Mouse (Mus musculus) E14TG2a.4 (cell line): ENCODE measurements around the gene Zhx3.

ENCODE experiments used
- H3K27me3 ChIP-seq: 2 replicates; pipeline ENCODE4 v1.6.1; 2014; ENCODE audit warnings: low read length, control low read depth; ENCODE audit not compliant: insufficient read depth
- H3K36me3 ChIP-seq: 2 replicates; pipeline ENCODE4 v1.6.1; 2014; ENCODE audit warnings: low read length, control low read depth; ENCODE audit not compliant: insufficient read depth
- H3K4me1 ChIP-seq: replicated peaks from 2 replicates; pipeline ENCODE4 v1.6.1; 2014; ENCODE audit warnings: low read depth, low read length, control low read depth
- H3K4me3 ChIP-seq: replicated peaks from 2 replicates; pipeline ENCODE4 v1.5.1; 2014; ENCODE audit warnings: mild to moderate bottlenecking, low read length
- H3K9me3 ChIP-seq: 2 replicates; pipeline ENCODE4 v1.6.1; 2014; ENCODE audit warnings: low read length, control low read depth
- CTCF ChIP-seq: conservative IDR thresholded peaks from 2 replicates; pipeline ENCODE4 v1.5.1; 2014; ENCODE audit warnings: low read length
- NANOG ChIP-seq: IDR thresholded peaks from 2 replicates; pipeline ENCODE4 v1.6.1; 2014; ENCODE audit warnings: borderline replicate concordance, low read length, mixed read lengths
- POU5F1 ChIP-seq: IDR thresholded peaks from 2 replicates; pipeline ENCODE4 v1.6.1; 2014; ENCODE audit warnings: low read length, borderline replicate concordance

The Zhx3 gene

DNA sequence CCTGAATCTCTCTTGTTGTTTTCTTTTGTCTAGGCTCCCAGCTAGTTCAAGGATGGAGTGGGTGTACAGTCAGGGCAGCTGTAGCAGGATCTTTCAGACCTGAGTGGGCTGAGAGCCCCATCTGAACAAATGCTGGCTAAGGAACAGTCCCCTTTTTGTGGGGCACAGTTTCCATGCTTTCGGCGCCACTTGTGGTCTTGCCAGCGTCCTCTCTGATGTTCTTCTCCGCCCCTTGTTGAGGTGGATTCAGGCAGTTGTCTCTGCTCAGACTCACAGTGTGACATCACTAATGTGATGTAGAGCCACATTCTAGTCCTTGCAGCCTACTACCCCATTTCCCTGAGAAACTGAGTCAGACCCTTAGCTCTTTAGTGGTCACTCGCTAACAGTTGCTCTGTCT, 126.2 kb downstream of the Zhx3 start:
- Histone ChIP-seq H3K36me3 (peaks cover 93% of the 10 kb centered on the region), H3K27me3 (no peaks in the 10 kb centered on the region), H3K4me3 (no peak overlapping the region), H3K4me1 (peaks cover 83% of the 10 kb centered on the region), H3K9me3 (no peaks in the 10 kb centered on the region)
- no peak for TF ChIP-seq NANOG

GRCm38 (mm10) chr2:160745497-160745896, 127.3 kb downstream of the Zhx3 start:
- Histone ChIP-seq H3K4me1 (peaks cover 93% of the 10 kb centered on the region), H3K4me3 (no peak overlapping the region)
- TF ChIP-seq NANOG, result no peak
- TF ChIP-seq CTCF, result no peak
- TF ChIP-seq POU5F1, result no peak

GRCm38 (mm10) chr2:160744823-160745210, 128.0 kb downstream of the Zhx3 start:
- TF ChIP-seq POU5F1, result no peak
- no peak for TF ChIP-seq NANOG
- peaks cover 92% of the 10 kb centered on the region for H3K36me3 ChIP-seq
- H3K4me3 ChIP-seq, result no peak overlapping the region
- H3K27me3 ChIP-seq, result no peaks in the 10 kb centered on the region
- H3K9me3 ChIP-seq, result no peaks in the 10 kb centered on the region
- peaks cover 93% of the 10 kb centered on the region for H3K4me1 ChIP-seq

More at GRCm38 (mm10) chr2:160745497-160745896, 127.3 kb downstream of the Zhx3 start:
- H3K36me3 ChIP-seq, result peaks cover 92% of the 10 kb centered on the region
- no peaks in the 10 kb centered on the region for H3K9me3 ChIP-seq
- no peaks in the 10 kb centered on the region for H3K27me3 ChIP-seq

- Histone ChIP-seq H3K9me3 (no peaks in the 10 kb centered on the region), H3K36me3 (peaks cover 92% of the 10 kb centered on the region), H3K27me3 (no peaks in the 10 kb centered on the region), H3K4me3 (no peak overlapping the region), H3K4me1 (peaks cover 93% of the 10 kb centered on the region)
- TF ChIP-seq CTCF, result peak; percentile 73
- TF ChIP-seq POU5F1, result no peak
- TF ChIP-seq NANOG, result no peak
Measured at GRCm38 (mm10) chr2:160744040-160744822, 128.6 kb downstream of the Zhx3 start.

GRCm38 (mm10) chr2:160742161-160742609, 130.6 kb downstream of the Zhx3 start:
- Histone ChIP-seq H3K4me3 (no peak overlapping the region), H3K36me3 (peaks cover 90% of the 10 kb centered on the region), H3K4me1 (peaks cover 93% of the 10 kb centered on the region), H3K9me3 (no peaks in the 10 kb centered on the region), H3K27me3 (no peaks in the 10 kb centered on the region)
- TF ChIP-seq NANOG (no peak), POU5F1 (no peak), CTCF (no peak)

GRCm38 (mm10) chr2:160741580-160741979, 131.2 kb downstream of the Zhx3 start:
- Histone ChIP-seq H3K27me3 (no peaks in the 10 kb centered on the region), H3K4me3 (no peak overlapping the region), H3K9me3 (no peaks in the 10 kb centered on the region), H3K36me3 (peaks cover 90% of the 10 kb centered on the region), H3K4me1 (peaks cover 93% of the 10 kb centered on the region)
- TF ChIP-seq CTCF (no peak), NANOG (no peak), POU5F1 (no peak)

DNA sequence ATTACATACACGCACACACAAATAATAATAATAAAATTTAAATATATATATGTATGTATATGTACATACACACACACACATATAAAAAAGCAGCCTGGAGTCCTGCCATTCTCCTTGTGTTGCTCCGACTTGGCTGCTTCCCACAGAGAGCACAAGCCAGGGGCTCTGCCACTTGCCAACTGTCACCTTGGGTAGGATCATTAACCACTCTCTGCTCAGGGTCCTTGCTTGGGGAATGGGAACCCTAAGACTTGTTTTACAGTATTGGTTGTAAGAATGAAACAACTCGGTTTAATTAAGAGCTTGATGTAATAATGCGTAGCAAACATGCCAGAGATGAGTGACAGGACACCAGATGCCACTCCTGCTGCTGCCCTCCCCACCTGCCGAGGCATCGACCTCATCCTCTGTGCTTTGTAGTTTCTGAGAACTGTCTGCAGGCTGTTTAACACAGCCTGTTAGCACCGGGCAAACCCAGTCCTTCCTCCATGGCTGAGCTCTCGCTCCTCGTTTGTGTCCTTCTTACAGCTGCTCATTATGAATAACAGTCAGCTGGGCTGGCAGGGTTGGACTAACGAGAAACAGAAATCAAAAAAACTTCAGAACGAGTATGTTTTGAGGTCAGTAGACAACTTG, 132.2 kb downstream of the Zhx3 start:
- TF ChIP-seq CTCF (no peak), NANOG (no peak), POU5F1 (no peak)
- Histone ChIP-seq H3K9me3 (no peaks in the 10 kb centered on the region), H3K27me3 (no peaks in the 10 kb centered on the region)

DNA sequence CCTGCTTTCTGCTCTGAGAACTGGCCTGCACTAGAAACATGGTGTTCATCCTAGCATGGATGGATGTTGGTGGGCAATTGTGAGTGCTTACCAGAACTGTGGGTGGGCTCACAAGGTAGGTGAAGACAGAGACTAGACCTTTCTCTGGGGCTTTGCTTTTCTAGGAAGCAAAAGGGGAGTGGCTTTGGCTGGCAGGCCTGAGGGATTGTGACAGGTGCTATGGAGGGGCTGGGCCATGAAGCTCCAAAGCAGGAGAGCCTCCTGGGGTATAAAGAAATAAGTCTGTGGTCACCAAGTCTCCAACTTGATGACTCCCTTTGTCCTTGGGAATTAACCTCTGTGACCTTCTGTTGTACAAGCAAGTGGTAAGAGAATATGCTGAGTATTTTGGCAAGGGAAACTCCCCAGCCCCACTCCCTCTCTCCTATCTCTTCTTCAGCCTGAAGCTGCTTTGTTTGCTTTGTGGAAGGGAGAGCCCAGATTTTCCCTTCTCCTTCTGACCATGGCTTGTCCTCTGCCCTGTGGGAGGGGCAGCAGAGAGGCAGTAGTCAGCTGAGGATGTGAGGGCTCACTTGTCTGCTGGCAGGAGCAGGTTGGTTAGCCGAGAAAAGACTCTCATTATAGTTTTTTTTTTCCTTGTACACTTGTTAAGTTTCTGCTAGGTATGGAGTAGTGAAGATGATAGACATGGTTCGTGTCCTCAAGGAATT, 133.0 kb downstream of the Zhx3 start:
- Histone ChIP-seq H3K27me3 (no peaks in the 10 kb centered on the region), H3K36me3 (peaks cover 78% of the 10 kb centered on the region), H3K9me3 (no peaks in the 10 kb centered on the region), H3K4me1 (peaks cover 96% of the 10 kb centered on the region), H3K4me3 (no peak overlapping the region)
- TF ChIP-seq POU5F1, result no peak

More for the DNA sequence above, 132.2 kb downstream of the Zhx3 start:
- H3K4me1 ChIP-seq, result peaks cover 93% of the 10 kb centered on the region
- H3K36me3 ChIP-seq, result peaks cover 82% of the 10 kb centered on the region
- no peak overlapping the region for H3K4me3 ChIP-seq
